Mouse (Mus musculus): Measurements from ENCODE around the gene Zfp931.
"Not testable (repeated sequence)": the region's sequence is repeated elsewhere in the genome, so short reads cannot be mapped to it uniquely, and the experiment has no call there.

The Zfp931 gene

DNA sequence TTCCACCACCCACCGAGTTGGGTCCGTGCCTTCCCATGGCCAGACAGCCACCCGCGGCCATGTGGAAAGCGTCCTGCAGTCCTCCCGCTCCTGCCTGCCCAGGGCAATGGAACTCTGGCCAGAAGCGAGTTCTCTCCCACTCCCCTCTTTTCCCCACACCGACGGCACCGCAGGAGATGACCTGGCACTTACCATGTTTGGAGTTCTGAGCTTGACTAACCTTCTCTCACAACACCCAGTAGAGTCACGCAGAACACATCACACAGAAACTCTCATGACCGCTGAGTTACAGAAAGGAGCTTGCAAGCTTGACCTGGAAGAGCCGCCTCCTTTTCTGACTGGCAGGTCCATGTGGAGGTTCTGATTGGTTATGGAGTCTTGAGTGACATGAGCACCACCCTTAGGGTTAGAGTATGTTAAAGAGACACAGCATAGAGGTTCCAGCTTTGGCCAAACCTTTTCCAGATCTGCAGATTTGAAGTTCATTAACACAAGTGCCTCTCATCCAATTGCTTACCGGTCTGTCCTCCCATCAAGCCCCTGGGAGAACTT is at the start of gene Zfp931:
TSS of gene Zfp931 (minus strand) at position 311 of the 552 bp plus-strand sequence.
- DNase-seq (ENCODE audit: extremely low spot score) = not testable (repeated sequence)

DNA sequence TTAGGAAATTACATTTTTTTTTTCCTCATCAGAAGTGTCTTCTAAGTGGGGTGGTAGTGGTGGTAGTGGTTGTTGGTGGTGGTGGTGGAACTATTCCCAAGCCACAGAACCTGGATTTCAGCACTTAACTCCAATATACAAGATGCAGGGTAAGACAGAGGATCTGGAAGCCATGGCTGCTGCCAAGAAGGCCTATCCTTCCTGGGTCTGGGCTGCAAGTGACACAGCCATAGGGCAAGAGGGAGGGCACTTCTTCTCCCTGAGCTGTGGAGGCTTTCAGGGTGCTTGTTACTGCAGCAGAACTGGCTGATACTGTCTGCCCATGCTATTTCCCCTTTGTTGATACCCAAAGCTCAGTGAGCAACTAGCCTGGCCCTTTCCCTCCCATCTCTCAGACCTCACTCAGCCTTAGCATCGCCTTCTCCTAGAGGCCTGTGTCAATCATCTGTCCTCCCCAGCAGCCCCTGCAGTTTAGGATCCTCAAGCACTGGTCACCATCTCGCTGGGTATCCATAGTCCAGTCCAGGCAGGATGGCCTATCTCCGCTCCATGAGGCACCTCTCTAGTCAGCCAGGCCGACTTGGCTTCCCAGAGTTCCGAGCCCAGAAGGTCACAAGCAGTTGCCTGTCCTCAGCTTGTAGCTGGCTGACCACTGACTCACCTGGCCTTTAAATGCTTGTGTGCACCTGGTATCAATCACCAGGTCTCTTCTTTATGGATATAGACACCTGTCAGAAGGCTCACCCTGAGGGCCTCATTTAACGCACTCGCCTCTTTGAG is 48.0 kb upstream of the Zfp931 start:
- DNase-seq (ENCODE audit: extremely low spot score) = no peak

DNA sequence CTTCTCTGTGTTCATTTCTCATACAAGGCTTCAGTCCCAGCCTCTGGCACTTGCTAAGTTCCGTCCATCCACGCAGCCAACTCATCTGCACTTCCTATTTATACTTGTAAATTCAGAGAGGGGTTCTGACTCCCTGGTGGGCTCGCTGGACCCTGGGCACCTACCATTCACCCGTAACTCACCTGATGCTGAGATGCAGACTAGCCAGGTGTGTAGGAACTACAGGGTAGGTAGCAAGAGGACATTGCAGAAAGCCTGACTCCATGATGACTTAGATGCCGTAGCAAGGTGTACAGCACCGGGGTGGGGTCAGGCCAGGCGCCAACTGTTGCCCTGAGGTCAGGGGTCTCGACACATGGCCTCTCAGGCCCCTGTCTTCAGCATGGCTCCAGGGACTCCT is 47.2 kb upstream of the Zfp931 start:
- no peak for DNase-seq (ENCODE audit: extremely low spot score)

DNA sequence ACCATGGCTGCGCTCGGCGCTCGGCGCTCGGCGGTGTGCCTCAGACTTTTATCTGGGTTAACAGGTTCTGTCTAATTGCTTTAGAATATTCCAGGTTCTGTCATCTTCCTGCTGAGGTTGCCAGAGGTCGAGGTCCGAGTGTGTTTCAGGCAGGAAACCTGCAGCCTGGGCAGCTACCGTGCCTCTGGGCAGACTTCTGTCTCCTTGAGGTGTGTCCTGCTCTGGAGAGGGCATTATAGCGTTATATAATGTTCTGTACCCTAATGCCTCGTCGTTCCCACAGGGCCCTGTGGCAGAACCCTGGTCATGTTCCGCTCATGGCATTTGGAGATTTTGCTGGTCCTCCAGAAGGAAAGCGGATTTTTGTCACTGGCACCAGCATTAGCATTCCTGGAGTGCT is 45.2 kb upstream of the Zfp931 start:
- no peak for DNase-seq (ENCODE audit: extremely low spot score)

DNA sequence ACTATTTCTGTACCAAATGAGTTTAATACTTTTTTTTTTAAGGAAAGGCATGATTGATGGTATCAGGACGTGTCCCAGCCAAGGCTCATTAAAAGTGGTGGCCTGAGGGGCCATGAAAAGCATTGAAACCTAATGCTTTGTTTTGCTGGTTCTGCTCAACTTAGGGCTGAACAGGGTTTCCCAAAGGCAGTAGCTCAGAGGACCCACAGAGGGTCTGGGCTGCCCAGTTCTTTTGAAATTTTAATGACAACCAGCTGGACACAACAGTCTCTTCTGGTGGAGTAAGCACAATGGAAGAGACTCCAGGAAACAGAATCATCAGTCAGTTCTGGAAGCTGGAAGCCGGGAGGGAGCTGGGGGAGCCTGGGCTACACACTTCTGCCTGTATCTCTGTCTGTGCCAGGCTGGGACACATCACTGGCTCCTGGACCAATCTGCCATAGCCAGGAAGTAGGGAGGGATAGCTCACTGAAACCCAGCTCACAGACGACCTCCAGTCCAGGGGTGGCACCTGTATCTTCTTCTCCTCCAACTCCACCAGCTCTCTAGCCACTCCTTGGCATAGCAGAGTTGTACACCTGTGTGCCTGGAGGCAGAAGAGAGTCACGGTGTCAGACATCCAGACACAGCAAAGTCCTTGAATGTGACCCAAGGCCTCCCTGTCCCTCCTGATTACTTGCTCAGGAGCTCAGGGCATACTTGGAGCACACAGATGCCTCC is 43.8 kb upstream of the Zfp931 start:
- DNase-seq (ENCODE audit: extremely low spot score) = no peak

DNA sequence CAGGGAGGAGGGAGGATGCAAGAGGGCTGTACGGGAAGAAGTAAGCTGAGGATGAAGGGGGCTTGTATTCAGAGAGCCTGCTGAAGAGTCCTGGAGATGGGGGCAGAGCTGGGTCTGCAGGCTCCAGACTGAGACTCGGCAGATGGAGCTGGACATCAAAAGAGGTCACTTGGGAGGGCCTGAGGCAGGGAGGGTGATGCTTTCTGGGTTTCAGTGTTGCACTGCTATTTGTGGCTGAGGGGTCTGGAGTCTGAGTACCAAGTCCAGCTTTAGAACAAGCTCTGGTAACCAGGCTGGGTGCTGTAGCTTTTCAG is 43.1 kb upstream of the Zfp931 start:
- no peak for DNase-seq (ENCODE audit: extremely low spot score)

DNA sequence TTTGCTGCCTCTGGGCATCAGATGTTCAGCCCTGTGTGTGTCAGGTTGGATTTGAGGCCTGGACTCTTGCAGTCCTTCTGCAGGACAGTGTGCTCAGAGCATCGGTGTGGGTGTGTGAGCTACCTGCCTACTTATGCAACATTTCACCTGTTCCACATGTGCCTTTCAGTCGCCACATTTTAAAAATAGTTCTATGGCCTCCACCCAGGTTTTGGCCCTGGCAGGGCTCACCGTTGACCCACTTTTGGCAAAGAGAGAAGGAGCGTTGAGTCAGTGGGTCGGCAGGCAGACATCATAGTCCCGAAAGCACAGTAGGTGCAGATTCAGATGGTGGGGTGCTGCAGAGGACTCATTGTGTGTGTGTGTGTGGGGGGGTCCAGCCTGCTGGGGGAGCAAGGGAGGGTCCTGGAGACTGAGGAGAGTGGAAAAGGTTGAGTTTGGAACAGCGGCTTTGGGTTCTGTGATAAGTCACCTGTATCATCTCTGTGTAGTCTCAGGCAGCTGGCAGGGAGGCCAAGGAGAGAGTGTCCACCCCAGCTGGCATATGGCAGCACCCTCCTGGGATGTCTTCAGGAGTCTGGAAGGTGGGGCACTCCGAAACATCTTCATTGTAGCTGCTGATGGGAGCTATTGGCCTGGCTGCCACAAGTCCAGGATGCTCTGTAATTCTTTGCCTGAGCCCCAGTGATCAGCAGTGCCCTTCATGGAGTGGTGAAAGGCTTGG is 42.5 kb upstream of the Zfp931 start:
- no peak for DNase-seq (ENCODE audit: extremely low spot score)

DNA sequence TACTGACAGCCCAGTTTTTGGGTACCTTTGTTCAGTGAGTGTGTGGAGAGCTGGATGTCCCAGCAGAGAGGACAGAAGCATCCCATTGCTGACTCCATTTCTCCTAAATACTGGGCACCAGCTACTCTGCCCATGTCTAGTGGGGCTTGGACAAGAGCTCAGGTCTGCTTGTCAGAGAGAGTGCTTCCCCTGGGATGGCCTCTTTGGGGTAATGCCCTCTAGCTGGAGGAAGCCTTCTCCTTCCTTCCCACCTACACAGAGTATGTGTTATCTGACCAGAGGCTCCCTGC is 42.0 kb upstream of the Zfp931 start:
- DNase-seq (ENCODE audit: extremely low spot score) = no peak

DNA sequence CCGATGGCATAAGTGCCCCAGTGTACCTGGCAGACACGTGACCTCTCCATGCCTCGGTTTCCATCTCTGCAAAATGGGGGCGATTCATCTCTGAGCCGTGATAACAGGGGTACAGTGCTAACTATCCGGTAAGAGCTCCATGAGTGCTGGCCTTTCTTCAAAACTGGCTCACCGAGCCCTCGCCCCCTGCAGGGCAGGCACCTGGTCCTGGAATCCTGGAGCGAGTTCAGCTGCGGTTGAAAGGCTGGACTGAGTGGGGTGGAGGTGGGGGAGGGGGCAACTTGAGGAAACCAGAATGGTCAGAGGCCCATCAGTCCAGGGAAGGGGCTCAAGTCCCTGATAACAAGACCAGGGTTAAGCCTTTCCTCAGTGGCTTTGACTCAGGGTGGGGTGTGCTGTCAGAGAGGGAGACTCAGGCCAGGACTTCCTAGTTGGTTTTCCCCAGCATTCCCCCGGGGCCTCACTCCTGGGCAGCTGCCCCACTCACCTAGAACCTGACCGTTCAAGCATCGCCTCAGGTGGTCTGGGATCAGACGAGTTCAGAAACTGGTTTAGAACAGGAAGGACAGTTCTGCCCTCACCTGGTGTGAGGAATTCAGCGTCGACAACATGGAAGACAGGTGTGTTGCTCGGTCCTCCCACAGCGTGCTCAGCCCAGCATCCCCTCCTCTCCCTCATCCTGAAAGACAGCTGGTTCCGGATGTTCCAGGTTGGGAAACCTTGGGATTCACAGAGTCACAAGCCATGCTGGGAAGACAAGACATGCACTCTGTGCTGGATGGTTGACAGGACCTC is 41.5 kb upstream of the Zfp931 start:
- DNase-seq (ENCODE audit: extremely low spot score) = peak; percentile 24

DNA sequence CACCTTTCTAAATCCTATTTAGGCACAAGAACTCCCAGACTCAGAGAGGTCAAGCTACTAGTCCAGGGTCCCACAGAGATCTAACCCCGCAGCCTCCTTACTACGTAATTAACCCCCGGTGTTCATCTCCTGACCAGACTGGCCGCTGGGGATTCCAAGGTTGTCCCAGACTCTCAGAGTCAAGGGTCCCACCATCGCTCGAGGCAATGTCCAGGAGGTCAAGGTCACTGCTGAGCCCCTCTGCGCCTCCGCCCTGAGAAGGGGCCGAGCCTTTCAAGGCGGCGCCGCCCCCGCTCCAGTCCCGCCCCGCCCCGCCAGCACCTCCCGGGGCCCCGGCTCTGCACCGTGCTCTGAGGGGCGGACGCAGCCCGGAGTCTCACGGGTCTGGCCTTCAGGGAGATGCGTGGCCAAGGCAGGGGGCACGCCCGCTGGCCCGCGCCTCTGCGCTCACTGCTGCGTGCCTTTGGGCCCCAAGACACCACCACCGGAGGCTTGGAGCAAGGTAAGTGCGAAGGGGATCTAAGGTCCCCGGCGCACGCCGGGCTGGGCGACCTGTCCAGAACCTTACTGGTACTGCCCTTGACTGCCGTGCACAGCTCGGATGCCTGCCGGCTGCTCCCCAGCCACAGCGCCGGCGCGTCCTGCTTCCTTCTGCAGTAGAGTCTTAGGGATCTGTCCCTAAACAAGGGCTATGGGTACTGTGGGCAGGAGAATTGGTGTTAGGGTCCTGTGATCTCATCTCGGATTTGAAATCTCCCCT is 40.7 kb upstream of the Zfp931 start, which contains the start of gene Phactr3:
TSS of gene Phactr3 (plus strand) at position 175 of the 760 bp plus-strand sequence.
- DNase-seq (ENCODE audit: extremely low spot score) = peak; percentile 33

DNA sequence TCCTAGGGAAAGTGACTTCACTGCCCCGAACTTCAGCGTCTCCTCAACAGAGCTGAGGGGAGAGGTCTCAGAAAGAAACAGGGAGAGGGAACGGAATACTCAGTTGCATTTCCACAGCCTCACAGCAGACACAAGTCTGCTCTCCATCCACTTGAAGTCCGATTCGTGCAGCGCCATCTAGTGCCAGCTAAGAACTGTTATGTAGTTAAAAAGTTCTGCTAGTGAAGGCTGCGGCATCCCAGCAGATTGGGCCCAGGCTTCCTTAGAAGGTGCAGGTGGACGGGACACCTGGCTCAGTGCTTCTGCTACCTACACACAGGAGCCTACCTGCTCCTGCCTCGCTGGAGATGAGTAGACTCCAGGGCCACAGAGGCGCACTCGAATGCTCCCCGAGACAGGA is 39.7 kb upstream of the Zfp931 start:
- peak; percentile 38 for DNase-seq (ENCODE audit: extremely low spot score)

DNA sequence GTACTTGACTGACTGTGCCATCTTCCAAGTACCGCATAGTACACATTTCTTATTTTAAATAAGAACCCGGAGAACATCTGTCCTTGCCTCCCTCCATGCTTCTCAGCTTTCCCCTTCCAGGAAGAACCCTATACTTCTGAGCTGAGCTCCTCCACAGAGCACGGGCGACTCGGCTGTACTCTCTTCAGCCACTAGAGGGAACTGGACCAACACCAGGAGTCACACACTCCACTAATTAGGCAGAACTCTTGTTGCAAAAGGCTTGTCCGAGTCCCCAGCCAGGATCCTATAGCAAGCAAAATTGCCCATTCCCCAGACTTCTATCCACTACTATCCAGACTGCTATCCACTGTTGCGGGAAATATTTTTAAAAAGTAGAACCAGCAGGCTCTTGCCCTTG is 23.7 kb upstream of the Zfp931 start:
- peak; percentile 58 for DNase-seq (ENCODE audit: extremely low spot score)

DNA sequence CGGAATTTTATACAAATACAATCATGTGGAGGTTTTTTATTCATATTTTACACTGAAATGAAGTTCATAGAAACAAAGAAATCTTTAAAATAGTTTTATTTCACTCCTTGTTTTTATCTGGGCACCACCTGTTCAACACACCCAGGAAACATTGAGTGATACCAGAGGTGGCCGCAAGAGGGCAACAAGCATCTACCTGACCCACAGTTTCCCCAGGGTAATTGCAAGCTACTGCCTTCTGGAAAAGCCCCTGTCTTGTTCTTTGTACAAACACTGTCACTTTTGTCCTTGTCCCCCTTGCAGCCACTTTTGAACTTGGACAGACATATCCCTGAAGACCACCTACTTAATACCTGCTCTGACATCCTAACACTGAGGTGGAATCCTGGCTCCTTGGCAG is 19.7 kb upstream of the Zfp931 start:
- peak; percentile 58 for DNase-seq (ENCODE audit: extremely low spot score)

DNA sequence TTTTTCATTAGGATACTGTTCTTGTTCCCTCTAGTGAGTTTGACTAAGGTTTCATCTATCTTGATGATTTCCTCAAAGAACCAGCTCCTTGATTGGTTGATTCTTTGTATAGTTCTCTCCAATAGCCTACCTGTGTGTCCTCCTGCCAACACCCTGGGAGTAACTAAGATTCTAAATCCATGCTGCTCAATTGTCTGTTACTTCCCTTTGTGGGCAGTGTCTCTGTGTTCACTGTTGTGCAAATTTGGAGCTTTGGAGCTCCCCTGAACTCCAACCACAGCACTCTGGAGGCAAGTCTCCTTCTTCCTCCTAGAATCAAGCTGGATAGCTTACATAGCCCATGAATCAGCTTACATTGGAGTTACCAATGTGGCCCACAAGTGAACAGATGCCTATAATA is 11.3 kb upstream of the Zfp931 start:
- no peak for DNase-seq (ENCODE audit: extremely low spot score)

DNA sequence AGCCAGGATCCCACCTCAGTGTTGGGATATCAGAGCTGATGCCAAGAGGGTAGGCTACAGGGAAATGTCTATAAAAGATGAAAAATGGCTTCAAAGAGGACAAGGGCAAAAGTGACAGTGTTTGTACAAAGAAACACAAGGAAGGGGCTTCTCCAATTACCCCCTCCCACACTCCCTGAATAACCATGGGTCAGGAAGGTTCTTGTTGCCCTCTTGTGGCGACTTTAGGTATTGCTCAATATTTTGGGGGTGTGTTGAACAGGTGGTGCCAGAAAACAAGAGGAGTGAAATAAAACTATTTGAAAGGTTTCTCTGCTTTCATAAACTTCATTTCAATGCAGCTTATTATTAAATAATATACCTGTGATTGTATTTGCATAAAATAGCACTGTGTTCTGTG is 20.1 kb downstream of the Zfp931 start:
- DNase-seq (ENCODE audit: extremely low spot score) = peak; percentile 62

DNA sequence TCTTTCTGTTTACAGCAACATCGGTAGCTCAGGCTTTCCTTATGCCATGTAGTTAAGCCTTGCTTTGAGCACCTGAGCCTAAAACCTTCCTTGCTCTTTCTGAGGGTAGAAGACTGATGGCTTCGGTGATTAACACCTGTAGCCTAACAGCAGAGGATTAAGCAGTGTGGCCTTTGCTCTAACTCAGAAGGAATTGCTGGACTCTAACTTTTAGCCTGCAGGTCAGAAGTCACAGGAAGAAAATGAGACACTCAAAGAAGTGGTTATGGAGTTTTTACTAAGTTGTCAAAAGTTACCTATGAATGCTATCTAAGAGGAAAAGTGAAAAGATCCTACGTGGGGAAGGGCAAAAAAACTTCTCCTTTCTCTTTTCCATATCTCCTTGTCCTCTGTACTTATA is 50.7 kb downstream of the Zfp931 start:
- not testable (repeated sequence) for DNase-seq (ENCODE audit: extremely low spot score)

DNA sequence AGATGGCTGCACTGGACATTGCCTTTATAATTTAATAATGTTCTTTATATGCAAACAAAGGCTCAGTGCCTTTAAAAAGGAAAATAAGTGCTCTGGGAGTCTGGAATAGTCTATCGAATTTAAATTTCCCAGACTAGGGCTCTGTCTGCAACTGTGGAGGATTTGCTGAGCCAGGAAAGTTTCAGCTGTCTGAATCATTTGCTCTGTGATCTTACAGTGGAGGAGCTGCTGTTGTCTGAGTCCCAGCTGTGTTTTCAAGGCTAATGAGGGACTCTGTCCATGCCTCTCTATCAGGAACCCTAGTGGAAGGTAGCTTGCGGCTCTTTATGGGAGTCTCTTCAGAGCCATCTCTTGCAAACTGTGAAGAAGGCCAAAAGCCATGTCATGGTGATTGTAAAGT is 54.4 kb downstream of the Zfp931 start:
- not testable (repeated sequence) for DNase-seq (ENCODE audit: extremely low spot score)

DNA sequence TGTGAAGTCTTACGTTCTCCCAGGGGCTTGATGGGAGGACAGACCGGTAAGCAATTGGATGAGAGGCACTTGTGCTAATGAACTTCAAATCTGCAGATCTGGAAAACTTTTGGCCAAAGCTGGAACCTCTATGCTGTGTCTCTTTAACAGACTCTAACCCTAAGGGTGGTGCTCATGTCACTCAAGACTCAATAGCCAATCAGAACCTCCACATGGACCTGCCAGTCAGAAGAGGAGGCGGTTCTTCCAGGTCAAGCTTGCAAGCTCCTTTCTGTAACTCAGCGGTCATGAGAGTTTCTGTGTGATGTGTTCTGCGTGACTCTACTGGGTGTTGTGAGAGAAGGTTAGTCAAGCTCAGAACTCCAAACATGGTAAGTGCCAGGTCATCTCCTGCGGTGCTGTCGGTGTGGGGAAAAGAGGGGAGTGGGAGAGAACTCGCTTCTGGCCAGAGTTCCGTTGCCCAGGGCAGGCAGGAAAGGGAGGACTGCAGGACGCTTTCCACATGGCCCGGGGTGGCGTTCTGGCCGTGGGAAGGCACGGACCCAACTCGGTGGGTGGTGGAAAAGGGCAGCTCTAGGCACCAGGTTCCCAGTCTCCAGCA is 55.2 kb downstream of the Zfp931 start, which contains the start of gene Zfp971:
TSS of gene Zfp971 (plus strand) at position 274 of the 601 bp plus-strand sequence.
- peak; percentile 40 for DNase-seq (ENCODE audit: extremely low spot score)

DNA sequence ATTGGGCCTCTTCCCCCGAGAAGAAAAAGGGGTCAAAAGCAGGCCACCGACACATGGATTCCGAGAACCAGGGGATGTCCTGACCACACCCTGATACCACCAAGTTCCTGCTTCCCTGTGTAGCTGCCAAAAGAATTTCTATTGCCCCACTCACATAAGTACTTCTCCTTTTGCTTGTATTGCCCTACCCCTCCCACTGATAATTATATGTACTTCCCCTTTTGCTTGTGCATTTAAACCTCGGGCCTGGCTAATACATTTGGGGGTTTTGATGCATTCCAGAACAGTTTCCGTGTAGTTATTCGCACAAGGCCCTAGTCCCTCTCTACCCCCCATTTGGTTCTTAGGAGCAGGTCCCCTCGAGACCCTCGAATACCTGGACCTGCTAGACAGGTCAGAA is 57.5 kb downstream of the Zfp931 start:
- not testable (repeated sequence) for DNase-seq (ENCODE audit: extremely low spot score)

DNA sequence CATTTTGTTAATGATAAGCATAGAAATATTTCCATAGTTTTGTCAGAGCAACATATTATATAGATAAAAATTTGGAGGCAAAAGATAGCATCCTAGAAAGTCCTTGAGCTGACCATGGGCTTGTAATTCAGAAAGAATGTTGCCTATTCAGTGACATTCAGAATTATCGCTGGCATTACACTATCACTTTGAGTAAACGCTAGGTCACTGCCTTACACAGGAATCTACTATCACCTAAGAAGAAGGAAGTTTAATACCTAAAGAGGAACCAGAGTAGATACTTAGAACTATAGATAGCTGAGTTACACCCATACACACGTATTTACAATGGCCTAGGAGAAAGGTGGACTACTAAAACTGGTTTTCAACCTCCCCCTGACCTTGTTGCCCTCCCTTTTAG is 58.8 kb downstream of the Zfp931 start:
- not testable (repeated sequence) for DNase-seq (ENCODE audit: extremely low spot score)

All from embryo, embryonic 9.5 days (tissue).